Mouse (Mus musculus) liver, adult 2 months (tissue): Measurements from ENCODE around the gene Abcc9. TPM values are rescaled to one million over a fixed set of nuclear protein-coding genes. Genes with fewer than 3 reads are reported as not detected.

ENCODE experiments used
- DNase-seq: peaks from one replicate; pipeline ENCODE4 v3.0.0-alpha.2; 2011; ENCODE audit warnings: low read depth, low spot score; ENCODE audit errors: extremely low read depth
- H3K27ac ChIP-seq: fragments of 200-500 bp; replicated peaks from 2 replicates; pipeline ENCODE4 v1.5.1; 2012; ENCODE audit warnings: low read depth, mild to moderate bottlenecking, control low read depth, inconsistent platforms, low read length; ENCODE audit not compliant: insufficient read depth
- H3K27me3 ChIP-seq: fragments of 200-500 bp; 2 replicates; pipeline ENCODE4 v1.6.1; 2012; ENCODE audit warnings: mild to moderate bottlenecking, moderate library complexity, low read length, inconsistent platforms; ENCODE audit not compliant: control insufficient read depth, insufficient read depth
- H3K36me3 ChIP-seq: fragments of 200-500 bp; 2 replicates; pipeline ENCODE4 v1.6.1; 2012; ENCODE audit warnings: low read length, inconsistent platforms; ENCODE audit not compliant: control insufficient read depth, insufficient read depth
- H3K4me1 ChIP-seq: fragments of 200-500 bp; 2 replicates; pipeline ENCODE4 v1.6.1; 2011; ENCODE audit warnings: low read length; ENCODE audit not compliant: control insufficient read depth, insufficient read depth
- H3K4me3 ChIP-seq: fragments of 200-500 bp; 2 replicates; pipeline ENCODE4 v1.5.1; 2011; ENCODE audit warnings: low read depth, mild to moderate bottlenecking, control low read depth, low read length, moderate library complexity; ENCODE audit not compliant: insufficient read depth
- H3K79me2 ChIP-seq: fragments of 200-500 bp; 2 replicates; pipeline ENCODE4 v1.6.1; 2012; ENCODE audit warnings: inconsistent platforms, mild to moderate bottlenecking, low read length, moderate library complexity; ENCODE audit not compliant: control insufficient read depth, insufficient read depth
- H3K9ac ChIP-seq: fragments of 200-500 bp; 2 replicates; pipeline ENCODE4 v1.6.1; 2012; ENCODE audit warnings: low read depth, mild to moderate bottlenecking, control low read depth, inconsistent platforms, low read length
- CTCF ChIP-seq: fragments of 200-500 bp; IDR thresholded peaks from 2 replicates; pipeline ENCODE4 v1.5.1; 2011; ENCODE audit warnings: low read depth, low read length, control low read depth
- POLR2A ChIP-seq: fragments of 200-500 bp; IDR thresholded peaks from 2 replicates; pipeline ENCODE4 v1.6.1; 2011; ENCODE audit warnings: low read length, control low read depth; ENCODE audit not compliant: insufficient read depth; ENCODE audit errors: extremely low read depth
- WGBS: fragments of 180-500 bp; shearing (Covaris S2); methylation state at CpG from one replicate; pipeline ENCODE4 v1.1.7; 2018; 5-methylcytosine and 5-hydroxymethylcytosine counted together
- polyA plus RNA-seq: library from polyadenylated mRNA; depleted of rRNA; stranded (reverse); fragments of >200 nt; gene quantifications from 2 replicates; pipeline ENCODE4 v1.2.3, GENCODE M21; 2012
- total RNA-seq: library from RNA; depleted of rRNA; stranded (reverse); fragments of >200 nt; gene quantifications from 2 replicates; pipeline ENCODE4 v1.2.3, GENCODE M21; 2014

Gene Abcc9
- total and polyA plus RNA-seq, 2 experiments: 3.3 to 12.3 TPM

- Histone ChIP-seq H3K36me3 (no peaks in the 10 kb centered on the region), H3K4me3 (no peak overlapping the region), H3K9ac (no peak overlapping the region), H3K27ac (no peak overlapping the region), H3K27me3 (no peaks in the 10 kb centered on the region), H3K79me2 (no peaks in the 10 kb centered on the region), H3K4me1 (no peaks in the 10 kb centered on the region)
- no peak for DNase-seq
- TF ChIP-seq CTCF (no peak), POLR2A (no peak)
Measured at GRCm38 (mm10) chr6:142635185-142635583, 66.9 kb downstream of the Abcc9 start.

- H3K9ac ChIP-seq: no peak overlapping the region
- H3K27me3 ChIP-seq: no peaks in the 10 kb centered on the region
- TF ChIP-seq CTCF (no peak), POLR2A (no peak)
- 63% methylated on average over 10 of the region's 10 CpGs for WGBS
- H3K4me1 ChIP-seq: no peaks in the 10 kb centered on the region
- no peaks in the 10 kb centered on the region for H3K79me2 ChIP-seq
- no peak overlapping the region for H3K4me3 ChIP-seq
- H3K36me3 ChIP-seq: no peaks in the 10 kb centered on the region
- H3K27ac ChIP-seq: no peak overlapping the region
- no peak for DNase-seq
Measured at GRCm38 (mm10) chr6:142634530-142635184, 67.5 kb downstream of the Abcc9 start.

GRCm38 (mm10) chr6:142623351-142623750 lies 78.8 kb downstream of the Abcc9 start:
- no peak overlapping the region for H3K9ac ChIP-seq
- DNase-seq: no peak

GRCm38 (mm10) chr6:142616659-142617058 lies 85.5 kb downstream of the Abcc9 start:
- H3K27ac ChIP-seq: no peak overlapping the region
- H3K4me3 ChIP-seq: no peak overlapping the region
- H3K9ac ChIP-seq: no peak overlapping the region
- 63% methylated on average over 3 of the region's 3 CpGs for WGBS
- no peaks in the 10 kb centered on the region for H3K36me3 ChIP-seq
- DNase-seq: no peak
- H3K4me1 ChIP-seq: no peaks in the 10 kb centered on the region
- TF ChIP-seq CTCF: no peak
- TF ChIP-seq POLR2A: no peak
- H3K79me2 ChIP-seq: no peaks in the 10 kb centered on the region
- no peaks in the 10 kb centered on the region for H3K27me3 ChIP-seq

More at GRCm38 (mm10) chr6:142623351-142623750, 78.8 kb downstream of the Abcc9 start:
- no peak for TF ChIP-seq POLR2A
- no peaks in the 10 kb centered on the region for H3K36me3 ChIP-seq
- WGBS: 88% methylated on average over 6 of the region's 6 CpGs
- H3K4me1 ChIP-seq: no peaks in the 10 kb centered on the region
- no peaks in the 10 kb centered on the region for H3K27me3 ChIP-seq
- H3K27ac ChIP-seq: no peak overlapping the region
- H3K4me3 ChIP-seq: no peak overlapping the region
- H3K79me2 ChIP-seq: no peaks in the 10 kb centered on the region

GRCm38 (mm10) chr6:142614324-142614723 lies 87.8 kb downstream of the Abcc9 start:
- no peak overlapping the region for H3K4me3 ChIP-seq
- no peak overlapping the region for H3K27ac ChIP-seq
- no peak overlapping the region for H3K9ac ChIP-seq
- H3K36me3 ChIP-seq: no peaks in the 10 kb centered on the region
- no peaks in the 10 kb centered on the region for H3K4me1 ChIP-seq
- TF ChIP-seq POLR2A: no peak
- no peak for TF ChIP-seq CTCF
- WGBS: 28% methylated on average over 10 of the region's 10 CpGs
- no peaks in the 10 kb centered on the region for H3K27me3 ChIP-seq
- DNase-seq: peak; percentile 85
- no peaks in the 10 kb centered on the region for H3K79me2 ChIP-seq

- TF ChIP-seq POLR2A (no peak), CTCF (no peak)
- Histone ChIP-seq H3K27me3 (no peaks in the 10 kb centered on the region), H3K36me3 (no peaks in the 10 kb centered on the region), H3K4me1 (no peaks in the 10 kb centered on the region), H3K4me3 (no peak overlapping the region), H3K9ac (no peak overlapping the region), H3K79me2 (no peaks in the 10 kb centered on the region), H3K27ac (no peak overlapping the region)
- 74% methylated on average over 8 of the region's 8 CpGs for WGBS
- DNase-seq: no peak
Measured at GRCm38 (mm10) chr6:142612366-142612765, 89.7 kb downstream of the Abcc9 start.
